Mouse (Mus musculus): ENCODE data around the gene Tbc1d14. TPM values are rescaled to one million over a fixed set of nuclear protein-coding genes. Genes with fewer than 3 reads are reported as not detected.

Tbc1d14 gene
- polyA plus RNA-seq, 1 experiment: 30.2 TPM

GRCm38 (mm10) chr5:36581259-36581923 lies 11.7 kb downstream of the Tbc1d14 start:
- WGBS: 3% methylated on average over 40 of the region's 40 CpGs
- Histone ChIP-seq H3K4me3 (replicated peaks; ENCODE audit: extremely low read depth, low read depth, low read length) (peak overlapping the region; percentile 99), H3K4me1 (ENCODE audit: control insufficient read depth, insufficient read depth, low read length) (peaks cover 3% of the 10 kb centered on the region; the same call in 1 of the 2 replicates)
- TF ChIP-seq POLR2A (IDR thresholded peaks at IDR 0.05; ENCODE audit: borderline replicate concordance, extremely low read depth, low read depth, low read length) (no peak), CTCF (IDR thresholded peaks at IDR 0.05; ENCODE audit: insufficient read depth, low read length) (no peak)
- no peak for DNase-seq

- TF ChIP-seq POLR2A (IDR thresholded peaks at IDR 0.05; ENCODE audit: borderline replicate concordance, extremely low read depth, low read depth, low read length) (no peak), CTCF (IDR thresholded peaks at IDR 0.05; ENCODE audit: insufficient read depth, low read length) (no peak)
- WGBS: 78% methylated on average over 7 of the region's 7 CpGs
- Histone ChIP-seq H3K4me1 (ENCODE audit: control insufficient read depth, insufficient read depth, low read length) (peaks cover 7% of the 10 kb centered on the region; the same call in 1 of the 2 replicates), H3K4me3 (replicated peaks; ENCODE audit: extremely low read depth, low read depth, low read length) (no peak overlapping the region)
- DNase-seq: no peak
Measured at GRCm38 (mm10) chr5:36579967-36580366, 13.1 kb downstream of the Tbc1d14 start.

GRCm38 (mm10) chr5:36578982-36579381 lies 14.1 kb downstream of the Tbc1d14 start:
- peaks cover 10% of the 10 kb centered on the region; the same call in 1 of the 2 replicates for H3K4me1 ChIP-seq (ENCODE audit: control insufficient read depth, insufficient read depth, low read length)

GRCm38 (mm10) chr5:36576457-36576856 lies 16.6 kb downstream of the Tbc1d14 start:
- no peak overlapping the region for H3K4me3 ChIP-seq (replicated peaks; ENCODE audit: extremely low read depth, low read depth, low read length)
- TF ChIP-seq CTCF (IDR thresholded peaks at IDR 0.05; ENCODE audit: insufficient read depth, low read length) (no peak), POLR2A (IDR thresholded peaks at IDR 0.05; ENCODE audit: borderline replicate concordance, extremely low read depth, low read depth, low read length) (no peak)
- DNase-seq: no peak
- WGBS: 92% methylated on average over 3 of the region's 3 CpGs
- peaks cover 7% of the 10 kb centered on the region; the same call in 1 of the 2 replicates for H3K4me1 ChIP-seq (ENCODE audit: control insufficient read depth, insufficient read depth, low read length)

More at GRCm38 (mm10) chr5:36578982-36579381, 14.1 kb downstream of the Tbc1d14 start:
- no peak for TF ChIP-seq POLR2A (IDR thresholded peaks at IDR 0.05; ENCODE audit: borderline replicate concordance, extremely low read depth, low read depth, low read length)
- no peak for TF ChIP-seq CTCF (IDR thresholded peaks at IDR 0.05; ENCODE audit: insufficient read depth, low read length)
- H3K4me3 ChIP-seq (replicated peaks; ENCODE audit: extremely low read depth, low read depth, low read length): no peak overlapping the region
- DNase-seq: no peak
- 62% methylated on average over 2 of the region's 2 CpGs for WGBS

- 64% methylated on average over 1 of the region's 1 CpGs for WGBS
- no peak for TF ChIP-seq CTCF (IDR thresholded peaks at IDR 0.05; ENCODE audit: insufficient read depth, low read length)
- no peak for TF ChIP-seq POLR2A (IDR thresholded peaks at IDR 0.05; ENCODE audit: borderline replicate concordance, extremely low read depth, low read depth, low read length)
- Histone ChIP-seq H3K4me3 (replicated peaks; ENCODE audit: extremely low read depth, low read depth, low read length) (no peak overlapping the region), H3K4me1 (ENCODE audit: control insufficient read depth, insufficient read depth, low read length) (peaks cover 7% of the 10 kb centered on the region; the same call in 1 of the 2 replicates)
- no peak for DNase-seq
Measured at GRCm38 (mm10) chr5:36575745-36576144, 17.3 kb downstream of the Tbc1d14 start.

- DNase-seq: no peak
- Histone ChIP-seq H3K4me3 (replicated peaks; ENCODE audit: extremely low read depth, low read depth, low read length) (no peak overlapping the region), H3K4me1 (ENCODE audit: control insufficient read depth, insufficient read depth, low read length) (peaks cover 9% of the 10 kb centered on the region; the same call in 1 of the 2 replicates)
- TF ChIP-seq CTCF (IDR thresholded peaks at IDR 0.05; ENCODE audit: insufficient read depth, low read length) (no peak), POLR2A (IDR thresholded peaks at IDR 0.05; ENCODE audit: borderline replicate concordance, extremely low read depth, low read depth, low read length) (no peak)
- 56% methylated on average over 3 of the region's 3 CpGs for WGBS
Measured at GRCm38 (mm10) chr5:36575227-36575626, 17.8 kb downstream of the Tbc1d14 start.

GRCm38 (mm10) chr5:36574147-36574870 lies 18.8 kb downstream of the Tbc1d14 start:
- no peak overlapping the region for H3K4me3 ChIP-seq (replicated peaks; ENCODE audit: extremely low read depth, low read depth, low read length)
- H3K4me1 ChIP-seq (ENCODE audit: control insufficient read depth, insufficient read depth, low read length): peaks cover 9% of the 10 kb centered on the region; the same call in 1 of the 2 replicates
- WGBS: 24% methylated on average over 8 of the region's 8 CpGs
- TF ChIP-seq POLR2A (IDR thresholded peaks at IDR 0.05; ENCODE audit: borderline replicate concordance, extremely low read depth, low read depth, low read length): no peak
- TF ChIP-seq CTCF (IDR thresholded peaks at IDR 0.05; ENCODE audit: insufficient read depth, low read length): no peak
- peak; percentile 46 for DNase-seq

- WGBS: 47% methylated on average over 3 of the region's 3 CpGs
Measured at GRCm38 (mm10) chr5:36573354-36573753, 19.7 kb downstream of the Tbc1d14 start.

GRCm38 (mm10) chr5:36571371-36571770 lies 21.7 kb downstream of the Tbc1d14 start:
- H3K4me1 ChIP-seq (ENCODE audit: control insufficient read depth, insufficient read depth, low read length): peaks cover 13% of the 10 kb centered on the region
- H3K4me3 ChIP-seq (replicated peaks; ENCODE audit: extremely low read depth, low read depth, low read length): no peak overlapping the region
- 90% methylated on average over 16 of the region's 16 CpGs for WGBS

More at GRCm38 (mm10) chr5:36573354-36573753, 19.7 kb downstream of the Tbc1d14 start:
- H3K4me1 ChIP-seq (ENCODE audit: control insufficient read depth, insufficient read depth, low read length): peaks cover 13% of the 10 kb centered on the region
- TF ChIP-seq POLR2A (IDR thresholded peaks at IDR 0.05; ENCODE audit: borderline replicate concordance, extremely low read depth, low read depth, low read length): no peak
- TF ChIP-seq CTCF (IDR thresholded peaks at IDR 0.05; ENCODE audit: insufficient read depth, low read length): no peak
- no peak for DNase-seq
- H3K4me3 ChIP-seq (replicated peaks; ENCODE audit: extremely low read depth, low read depth, low read length): no peak overlapping the region

More at GRCm38 (mm10) chr5:36571371-36571770, 21.7 kb downstream of the Tbc1d14 start:
- no peak for TF ChIP-seq POLR2A (IDR thresholded peaks at IDR 0.05; ENCODE audit: borderline replicate concordance, extremely low read depth, low read depth, low read length)
- TF ChIP-seq CTCF (IDR thresholded peaks at IDR 0.05; ENCODE audit: insufficient read depth, low read length): no peak
- DNase-seq: no peak

Data from lung, adult 2 months (tissue).